Mouse (Mus musculus) neural tube, postnatal 0 days (tissue): ENCODE measurements around the gene Itsn2. TPM values are rescaled to one million over a fixed set of nuclear protein-coding genes. Genes with fewer than 3 reads are reported as not detected.

ENCODE experiments used
- polyA plus RNA-seq: library from polyadenylated mRNA; unstranded; fragments of >200 nt; fragmentation: Nextera tagmentation; extraction: Ambion mirVana; gene quantifications from 2 replicates; pipeline ENCODE4 v1.2.1, GENCODE M21; 2015

The Itsn2 gene
- 23.3 and 25.6 TPM in 2 replicates for polyA plus RNA-seq

DNA sequence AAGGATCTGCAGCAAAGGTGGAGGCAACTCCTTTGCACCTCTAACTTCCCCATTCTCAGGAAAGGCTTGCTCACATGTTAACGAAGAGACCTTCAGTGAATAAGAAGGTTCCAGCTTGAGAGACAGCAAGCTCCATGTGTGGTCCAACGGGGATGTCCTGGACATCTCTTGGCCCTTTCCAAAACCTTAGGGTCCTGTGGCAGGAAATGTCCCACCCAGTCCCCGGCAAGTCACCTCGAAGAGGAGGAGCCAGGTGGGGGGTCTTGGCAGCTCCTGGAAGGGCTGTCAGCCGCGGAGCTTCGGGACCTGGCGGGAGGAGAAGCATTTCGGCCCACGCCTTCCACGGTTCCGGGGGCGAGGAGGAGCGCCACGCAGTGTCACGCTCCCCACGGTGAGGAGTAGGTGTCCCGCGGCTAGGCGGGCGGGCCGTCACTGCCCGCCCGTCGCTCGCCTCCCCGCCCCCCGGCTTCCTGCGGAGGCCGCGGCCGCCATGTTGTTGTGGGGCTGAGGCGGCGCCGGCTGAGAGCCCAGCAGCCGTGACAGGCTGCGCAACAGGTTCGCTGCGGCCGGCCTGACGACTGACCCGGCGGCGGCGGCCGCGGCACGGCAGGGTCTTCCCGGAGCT is at the start of gene Itsn2, which contains the start of gene Gm3625:
Gene Itsn2 (plus strand): TSS at position 98 of the 625 bp plus-strand sequence.
Gene Gm3625 (minus strand): TSS at position 387 of the 625 bp plus-strand sequence.

DNA sequence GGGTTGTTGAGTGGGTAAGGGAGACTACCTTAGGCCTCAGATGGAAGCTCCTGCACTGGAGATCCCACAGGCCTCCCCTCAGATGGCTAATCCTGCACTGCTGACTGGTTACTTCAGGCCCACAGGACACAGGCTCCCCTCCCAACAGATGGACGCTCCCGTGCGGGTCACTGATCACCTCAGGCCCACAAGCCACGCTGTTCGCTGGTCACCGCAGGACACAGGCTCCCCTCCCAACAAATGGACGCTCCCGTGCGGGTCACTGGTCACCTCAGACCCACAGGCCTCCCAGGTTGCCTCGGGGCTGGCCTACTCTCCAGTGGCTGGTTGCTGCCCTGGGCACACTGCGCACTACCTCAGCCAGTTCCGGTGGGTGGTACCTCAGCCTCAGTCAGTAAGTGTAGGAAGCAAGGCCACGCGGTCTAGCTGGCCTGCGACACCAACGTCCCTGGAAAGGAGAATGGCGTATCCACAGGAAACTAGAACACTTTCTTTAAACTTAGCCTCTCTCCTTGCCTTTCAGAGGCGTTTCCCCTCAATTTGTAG is 145.7 kb downstream of the Itsn2 start, which contains the start of gene Fam228a:
Gene Fam228a (minus strand): TSS at position 400 of the 546 bp plus-strand sequence.

Other genes starting within 250 kb of the Itsn2 start
- 21.3 and 21.4 TPM in 2 replicates for gene Ncoa1, start 115.5 kb upstream of the Itsn2 start, polyA plus RNA-seq
- not detected in 2 replicates for gene Gm3625, start 289 bp downstream of the Itsn2 start, polyA plus RNA-seq
- gene Fam228a, start 145.8 kb downstream of the Itsn2 start, polyA plus RNA-seq, result 0.66 and 1.0 TPM in 2 replicates
- 21.8 and 23.6 TPM in 2 replicates for gene Pfn4, start 176.4 kb downstream of the Itsn2 start, polyA plus RNA-seq
- gene Fam228b, start 176.6 kb downstream of the Itsn2 start, polyA plus RNA-seq, result 8.7 and 10.5 TPM in 2 replicates
- 280 and 287 TPM in 2 replicates for gene Sf3b6, start 224.9 kb downstream of the Itsn2 start, polyA plus RNA-seq
- 141 and 151 TPM in 2 replicates for gene Fkbp1b, start 249.0 kb downstream of the Itsn2 start, polyA plus RNA-seq